Mouse (Mus musculus) Muller cell, postnatal 12 days (primary cell): Measurements from ENCODE around the gene Pak1ip1.
A peak's percentile ranks its signal among the peaks of the same experiment; 100 is the strongest.
"Not testable (repeated sequence)": the region's sequence is repeated elsewhere in the genome, so short reads cannot be mapped to it uniquely, and the experiment has no call there.

Experiments
- DNase-seq: peaks from one replicate; pipeline ENCODE4 v3.0.0-alpha.2; 2015; ENCODE audit errors: inconsistent ontology term

The Pak1ip1 gene

GRCm38 (mm10) chr13:41000926-41001639, at the start of gene Pak1ip1:
TSS of gene Pak1ip1 (plus strand) at chr13:41001023.
- DNase-seq = peak; percentile 97

GRCm38 (mm10) chr13:40951386-40951976, 49.3 kb upstream of the Pak1ip1 start:
- DNase-seq = no peak

- peak; percentile 11 for DNase-seq
Observed at GRCm38 (mm10) chr13:40953231-40953630, 47.6 kb upstream of the Pak1ip1 start.

- DNase-seq = no peak
Observed at GRCm38 (mm10) chr13:40955773-40956172, 45.0 kb upstream of the Pak1ip1 start.

GRCm38 (mm10) chr13:40967609-40968008, 33.2 kb upstream of the Pak1ip1 start:
- DNase-seq = no peak

GRCm38 (mm10) chr13:40968564-40968963, 32.3 kb upstream of the Pak1ip1 start:
- DNase-seq = no peak

GRCm38 (mm10) chr13:40969761-40970390, 30.9 kb upstream of the Pak1ip1 start:
- DNase-seq = no peak

GRCm38 (mm10) chr13:40971261-40971660, 29.6 kb upstream of the Pak1ip1 start:
- no peak for DNase-seq

GRCm38 (mm10) chr13:40971831-40972230, 29.0 kb upstream of the Pak1ip1 start:
- no peak for DNase-seq

- DNase-seq = no peak
Observed at GRCm38 (mm10) chr13:40972976-40973375, 27.8 kb upstream of the Pak1ip1 start.

- no peak for DNase-seq
Observed at GRCm38 (mm10) chr13:40977609-40978008, 23.2 kb upstream of the Pak1ip1 start.

GRCm38 (mm10) chr13:40978652-40979051, 22.2 kb upstream of the Pak1ip1 start:
- no peak for DNase-seq

GRCm38 (mm10) chr13:40979321-40979720, 21.5 kb upstream of the Pak1ip1 start:
- DNase-seq = no peak

- DNase-seq = peak; percentile 83
Observed at GRCm38 (mm10) chr13:40982759-40983158, 18.1 kb upstream of the Pak1ip1 start.

- DNase-seq = no peak
Observed at GRCm38 (mm10) chr13:40986081-40986480, 14.7 kb upstream of the Pak1ip1 start.

- not testable (repeated sequence) for DNase-seq
Observed at GRCm38 (mm10) chr13:40987608-40988303, 13.1 kb upstream of the Pak1ip1 start.

GRCm38 (mm10) chr13:40988418-40988817, 12.4 kb upstream of the Pak1ip1 start:
- DNase-seq = no peak

- peak; percentile 55 for DNase-seq
Observed at GRCm38 (mm10) chr13:40994487-40995263, 6.1 kb upstream of the Pak1ip1 start.

- DNase-seq = not testable (repeated sequence)
Observed at GRCm38 (mm10) chr13:40998537-40998936, 2.3 kb upstream of the Pak1ip1 start.

GRCm38 (mm10) chr13:41000140-41000925, 490 bp upstream of the Pak1ip1 start:
- DNase-seq = peak; percentile 56

GRCm38 (mm10) chr13:41002001-41002400, 1.2 kb downstream of the Pak1ip1 start:
- DNase-seq = no peak
